Mouse (Mus musculus): ENCODE results near the gene Pard6b.

DNA sequence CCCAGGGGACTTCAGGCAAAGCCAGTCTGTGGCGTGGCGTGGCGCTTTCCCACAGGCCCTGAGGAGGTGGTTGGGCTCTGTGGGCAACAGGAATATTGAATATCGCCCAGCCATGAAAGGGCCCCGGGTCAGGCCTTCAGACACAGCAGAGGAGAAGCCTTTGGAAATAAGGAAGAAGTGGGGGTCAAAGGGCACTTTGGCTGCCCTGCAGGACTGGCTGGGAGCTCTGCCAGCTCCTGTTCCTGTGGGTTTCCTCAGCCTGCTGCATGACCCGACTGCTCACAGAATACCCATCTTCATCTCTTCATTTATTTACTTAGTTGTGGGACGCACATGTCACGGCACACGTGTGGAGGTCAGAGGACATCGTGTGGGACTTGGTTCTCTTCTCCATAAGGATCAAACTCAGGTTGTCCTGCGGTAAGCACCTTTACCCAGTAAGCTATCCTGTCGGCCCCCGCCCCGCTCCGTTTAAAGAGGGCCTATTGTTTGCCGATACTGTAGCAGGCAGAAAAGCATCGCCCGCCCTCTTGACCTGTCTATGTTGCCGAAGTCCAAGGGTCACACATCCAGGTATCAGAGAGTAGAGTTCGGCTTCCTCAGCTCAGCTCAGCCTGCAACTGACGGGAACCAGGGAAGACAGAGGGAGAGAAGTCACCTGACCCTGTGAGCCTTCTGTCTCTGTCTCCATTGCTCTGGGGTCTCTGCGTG lies 67.1 kb downstream of the Pard6b start:
- no peak for TF ChIP-seq CTCF (IDR thresholded peaks at IDR 0.05)
- TF ChIP-seq EP300 (IDR thresholded peaks at IDR 0.05) = no peak
